Mouse (Mus musculus): ENCODE data around the gene 1700018F24Rik.
"Not testable (repeated sequence)": the region's sequence is repeated elsewhere in the genome, so short reads cannot be mapped to it uniquely, and the experiment has no call there.

1700018F24Rik gene

GRCm38 (mm10) chr5:145081866-145082613 is 39.2 kb downstream of the 1700018F24Rik start:
- DNase-seq (ENCODE audit: low read depth, low spot score) = no peak

GRCm38 (mm10) chr5:145083201-145083600 is 40.4 kb downstream of the 1700018F24Rik start:
- DNase-seq (ENCODE audit: low read depth, low spot score) = not testable (repeated sequence)

DNA sequence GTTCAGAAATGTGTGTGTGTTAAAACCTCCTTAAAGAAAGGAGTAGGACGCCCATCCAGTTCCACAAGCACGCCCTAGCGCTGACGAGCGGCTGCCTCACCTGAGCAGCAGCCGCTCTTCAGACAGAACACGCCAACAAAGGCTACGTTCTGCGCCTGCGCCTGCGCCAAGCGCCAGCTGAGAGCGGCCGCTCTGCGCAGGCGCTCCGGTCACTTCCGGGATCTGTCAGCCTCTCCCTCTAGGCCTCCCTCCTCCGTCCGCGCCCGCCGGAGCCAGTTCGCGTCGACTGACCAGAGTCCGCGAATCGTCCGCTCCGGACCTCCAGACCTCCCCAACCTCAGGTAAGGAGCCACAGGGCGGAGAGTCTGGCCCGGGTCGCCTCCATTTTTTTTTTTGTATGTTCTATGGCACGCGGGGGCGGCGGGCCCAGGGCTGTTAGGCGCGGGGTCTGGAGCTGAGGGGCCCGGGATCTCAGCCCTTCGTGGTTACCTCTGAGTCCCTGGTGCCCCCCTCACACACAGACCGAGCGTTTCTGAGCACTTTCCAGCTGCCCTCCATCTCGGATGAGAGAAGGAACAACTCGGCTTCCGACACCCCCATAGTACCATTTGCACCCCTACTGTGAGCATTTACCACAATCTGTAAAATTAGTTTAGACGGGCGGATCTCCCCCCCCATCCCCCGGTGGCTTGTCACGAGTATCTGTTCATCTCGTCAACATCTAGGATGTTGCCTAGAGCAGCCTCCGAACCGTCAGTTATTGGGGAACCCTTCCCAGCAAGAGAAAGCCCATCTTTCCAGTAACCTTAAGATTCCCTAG is 41.1 kb downstream of the 1700018F24Rik start, which contains the start of the genes Arpc1a and Kpna7:
Gene Arpc1a, plus strand, starts transcription at position 199 of the 820 bp plus-strand sequence.
Gene Kpna7, minus strand, starts transcription at position 399 of the 820 bp plus-strand sequence.
- DNase-seq (ENCODE audit: low read depth, low spot score) = peak; percentile 87

DNA sequence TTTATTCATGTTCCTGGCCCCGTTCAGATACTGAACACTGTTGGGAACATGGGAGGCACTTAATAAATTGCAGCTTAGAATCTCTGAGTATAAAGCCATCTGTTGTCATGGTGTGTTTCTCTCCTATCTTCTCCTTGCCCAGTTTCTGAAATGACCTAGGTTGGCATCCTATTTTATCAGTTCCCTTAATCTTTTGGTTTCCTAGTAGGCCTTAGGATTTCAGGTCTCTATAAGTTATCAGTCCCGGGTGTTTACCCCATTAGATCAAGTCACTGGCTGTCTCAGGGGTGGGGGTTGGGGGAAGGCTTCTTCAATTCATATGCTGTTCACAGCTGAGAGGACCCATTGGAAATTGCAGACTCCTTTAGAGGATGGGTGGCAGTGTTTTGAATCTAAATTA is 42.0 kb downstream of the 1700018F24Rik start:
- DNase-seq (ENCODE audit: low read depth, low spot score) = no peak

DNA sequence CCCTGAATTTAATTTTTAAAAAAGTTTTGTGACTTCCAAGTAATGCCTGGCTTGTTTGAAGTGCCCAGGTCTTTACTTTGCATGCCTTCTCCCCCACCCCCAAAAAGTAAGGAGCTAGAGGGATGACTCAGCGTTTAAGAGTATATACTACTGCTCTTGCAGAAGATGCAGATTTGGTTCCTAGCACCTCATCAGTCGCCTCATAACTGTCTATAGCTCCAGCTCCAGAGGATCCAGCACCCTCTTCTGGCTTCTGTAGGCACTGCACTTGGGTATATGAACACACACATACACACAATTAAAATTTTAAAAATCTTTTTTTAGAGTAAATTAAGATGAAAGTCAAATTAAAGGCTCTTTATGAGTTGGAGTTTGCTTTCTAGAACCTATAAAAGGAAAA is 45.4 kb downstream of the 1700018F24Rik start:
- DNase-seq (ENCODE audit: low read depth, low spot score) = no peak

DNA sequence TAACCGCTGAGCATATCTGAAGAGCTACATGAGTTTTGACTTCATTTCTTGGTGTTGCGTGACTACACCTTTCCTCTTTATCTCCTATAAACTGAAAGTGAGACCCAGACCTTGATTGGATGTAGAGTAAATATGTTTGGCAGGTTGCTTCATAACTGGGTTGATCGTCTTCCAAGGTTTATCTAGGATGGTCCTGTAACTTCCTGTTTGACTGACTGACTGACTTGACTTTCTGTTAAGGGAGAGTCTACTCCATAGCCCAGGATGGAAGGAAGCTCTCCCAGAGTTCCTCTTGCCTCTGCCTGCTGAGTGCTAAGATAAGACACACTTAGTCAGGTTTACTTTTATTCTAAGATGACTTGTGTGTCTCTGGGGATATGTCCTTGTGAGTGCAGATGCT is 47.1 kb downstream of the 1700018F24Rik start:
- DNase-seq (ENCODE audit: low read depth, low spot score) = no peak
